Mouse (Mus musculus): ENCODE results near the gene Olfr722.
"Not testable (repeated sequence)": the region's sequence is repeated elsewhere in the genome, so short reads cannot be mapped to it uniquely, and the experiment has no call there.

Olfr722 gene

DNA sequence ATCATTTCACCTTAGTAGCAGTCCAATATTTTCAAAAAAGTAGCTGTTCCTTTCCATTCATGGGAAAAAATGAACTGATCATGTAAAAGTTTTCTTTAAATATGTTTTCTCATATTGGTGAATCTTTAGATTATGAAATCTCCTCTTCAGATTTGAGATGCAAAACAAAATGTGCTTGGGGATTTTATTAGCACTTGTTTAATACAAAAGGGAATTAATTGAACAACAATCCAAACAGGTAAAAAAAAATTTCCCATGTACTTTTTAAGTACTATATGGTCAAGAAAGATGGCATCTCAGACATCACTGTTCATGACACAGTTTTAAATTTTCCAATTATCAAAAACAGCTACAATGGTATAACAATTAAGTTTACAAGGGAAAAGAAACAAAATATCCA is at the start of gene Olfr722:
Olfr722 (minus strand) TSS at position 101 of the 400 bp plus-strand sequence.
- DNase-seq: no peak

DNA sequence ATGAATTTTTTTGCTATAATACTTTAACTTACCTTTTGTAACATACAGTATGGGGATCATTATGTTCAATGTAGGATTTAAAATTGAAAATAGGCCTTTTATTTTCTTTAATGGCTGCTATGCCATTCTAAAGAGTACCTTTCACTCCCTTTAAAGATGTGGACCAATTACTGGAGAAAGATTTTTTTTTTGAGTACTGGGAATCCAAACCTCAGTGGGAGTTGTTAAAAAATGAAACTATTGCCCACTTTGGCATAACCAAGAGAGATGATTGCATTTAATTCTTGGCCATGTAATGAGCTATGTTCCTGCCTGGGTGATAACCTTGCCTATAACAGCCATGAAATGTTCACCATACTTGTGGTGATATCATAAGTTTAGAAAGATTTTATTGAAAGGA is 29.9 kb upstream of the Olfr722 start, which contains the start of gene Olfr723:
Olfr723 (minus strand) TSS at position 101 of the 400 bp plus-strand sequence.
- not testable (repeated sequence) for DNase-seq

DNA sequence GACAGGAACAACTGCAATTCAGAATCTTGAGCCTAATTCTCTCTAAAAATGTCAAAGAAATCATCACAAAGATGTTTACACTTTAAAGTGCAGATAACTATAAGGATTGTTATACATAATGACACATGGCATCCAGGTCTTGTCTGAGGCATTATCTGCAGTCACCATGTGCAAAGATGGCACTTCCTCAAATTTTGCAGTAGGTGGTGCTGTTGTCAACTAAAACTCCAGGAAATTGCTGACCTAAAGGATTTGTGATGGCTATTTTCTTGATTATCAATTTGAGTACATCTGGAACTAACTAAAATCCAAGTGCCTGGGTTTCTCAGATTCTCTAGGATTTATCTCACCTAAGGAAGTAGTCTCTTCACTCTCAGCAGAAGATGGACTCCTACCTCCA is 41.4 kb downstream of the Olfr722 start:
- DNase-seq: no peak
